Mouse (Mus musculus) mesoderm, embryonic 11.5 days (tissue): ENCODE data around the gene Wfs1.

Source experiments
- DNase-seq: peaks from one replicate; pipeline ENCODE4 v3.0.0-alpha.2; 2012; ENCODE audit warnings: low read depth, low spot score

Gene Wfs1

DNA sequence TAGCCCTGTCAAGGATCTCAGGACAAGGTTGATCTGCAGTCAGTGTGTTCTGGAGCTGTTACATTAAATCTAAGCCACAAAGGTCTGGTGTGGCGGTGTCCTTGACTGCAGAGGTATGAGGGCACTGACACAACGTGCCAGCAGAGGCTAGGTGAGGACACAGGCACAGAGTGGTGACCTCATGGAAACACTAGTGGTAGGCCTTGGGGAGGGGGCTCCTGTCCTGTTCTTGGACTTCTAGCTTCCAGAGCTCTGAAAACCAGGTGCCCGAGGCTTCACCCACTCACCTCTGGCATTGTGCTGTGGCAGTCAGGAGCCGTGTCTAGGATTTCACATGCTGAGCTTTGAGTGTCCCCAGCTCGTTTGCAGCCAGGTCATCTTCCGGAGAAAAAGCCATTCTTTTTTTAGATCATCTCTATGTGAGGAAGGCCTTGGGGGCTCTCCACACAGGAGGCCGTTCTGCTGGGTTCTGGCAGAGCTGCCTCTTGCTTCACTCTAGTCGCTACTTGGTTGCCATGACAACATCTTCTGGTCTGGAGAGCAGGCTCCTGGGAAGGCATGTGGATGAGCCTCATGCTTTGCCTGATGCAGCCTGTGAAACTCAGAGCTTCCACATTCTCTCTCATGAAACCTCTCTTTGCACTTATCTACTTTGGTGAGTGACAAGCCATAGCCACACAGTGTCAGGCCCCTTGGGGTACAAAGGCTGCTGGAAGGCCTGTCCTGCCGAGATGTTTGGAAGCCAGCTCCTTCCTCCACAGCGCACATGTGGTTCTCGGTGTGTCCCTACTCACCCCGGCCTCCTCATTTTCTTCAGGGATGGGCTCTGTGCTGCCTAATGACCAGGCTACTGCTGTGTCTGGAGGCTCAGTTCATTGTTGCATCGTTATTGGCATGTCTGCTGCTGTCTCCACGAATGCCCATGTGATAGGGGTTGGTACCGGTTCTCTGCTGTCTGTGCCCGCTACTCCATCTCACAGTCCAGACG, 53.2 kb downstream of the Wfs1 start:
- peak; percentile 37 for DNase-seq

GRCm38 (mm10) chr5:36933383-36933782, 55.6 kb downstream of the Wfs1 start:
- DNase-seq, result no peak

- no peak for DNase-seq
Measured at GRCm38 (mm10) chr5:36929376-36929775, 59.6 kb downstream of the Wfs1 start.

GRCm38 (mm10) chr5:36928701-36929100, 60.3 kb downstream of the Wfs1 start:
- peak; percentile 48 for DNase-seq

GRCm38 (mm10) chr5:36923826-36924700, 64.9 kb downstream of the Wfs1 start:
- DNase-seq, result no peak

DNA sequence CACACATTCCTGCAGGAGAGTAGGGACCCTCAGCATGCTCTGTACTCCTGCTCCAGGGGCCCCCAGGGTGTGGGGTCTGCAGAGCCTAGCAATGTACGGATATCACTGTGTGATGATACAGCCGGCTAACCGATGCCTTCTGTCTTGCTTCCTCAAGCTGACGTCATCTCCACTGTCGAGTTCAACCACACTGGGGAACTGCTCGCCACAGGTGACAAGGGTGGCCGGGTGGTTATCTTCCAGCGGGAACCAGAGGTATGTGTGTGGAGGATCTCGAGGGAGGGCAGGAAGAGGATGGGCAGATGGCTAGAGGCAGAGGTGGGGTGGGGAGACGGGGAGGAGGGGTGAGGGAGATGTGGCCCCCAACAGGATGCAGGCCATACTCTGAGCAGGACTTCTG, 66.2 kb downstream of the Wfs1 start:
- DNase-seq, result no peak

- DNase-seq, result no peak
Measured at GRCm38 (mm10) chr5:36921871-36922270, 67.1 kb downstream of the Wfs1 start.

GRCm38 (mm10) chr5:36920072-36920471, 68.9 kb downstream of the Wfs1 start:
- DNase-seq, result peak; percentile 37

- DNase-seq, result no peak
Measured at GRCm38 (mm10) chr5:36918016-36918415, 71.0 kb downstream of the Wfs1 start.

- DNase-seq, result no peak
Measured at GRCm38 (mm10) chr5:36917245-36917644, 71.8 kb downstream of the Wfs1 start.

DNA sequence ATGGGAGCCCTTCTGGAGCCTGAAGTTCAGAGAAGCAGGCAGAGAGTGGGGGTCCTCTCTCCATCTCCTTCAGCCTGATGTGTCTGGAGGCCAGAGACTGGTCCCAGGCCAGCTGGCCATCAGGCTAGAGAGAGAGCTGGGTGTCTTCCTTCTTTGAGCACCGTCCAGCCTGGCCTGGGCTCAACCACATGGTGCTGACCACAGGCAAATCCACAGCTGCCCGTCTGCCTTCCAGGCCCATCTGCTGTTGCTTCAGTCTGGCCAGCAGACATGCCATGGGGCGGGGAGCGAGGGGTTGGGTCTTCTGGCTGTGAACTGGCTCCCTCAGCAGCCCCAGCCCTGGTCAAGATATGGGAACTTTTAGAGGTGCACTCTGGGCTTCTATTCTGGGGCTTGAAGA, 72.4 kb downstream of the Wfs1 start:
- DNase-seq, result no peak
